Mouse (Mus musculus) ES-E14 (cell line): Measurements from ENCODE around the gene Bri3. TPM values are rescaled to one million over a fixed set of nuclear protein-coding genes. Genes with fewer than 3 reads are reported as not detected.

ENCODE experiments used
- DNase-seq: peaks from one replicate; pipeline ENCODE4 v3.0.0-alpha.2; 2013; ENCODE audit warnings: low read depth, low spot score
- H3K27ac ChIP-seq: 2 replicates; pipeline ENCODE4 v1.5.1; 2012; ENCODE audit warnings: low read depth, mild to moderate bottlenecking, low read length, moderate library complexity, mixed read lengths; ENCODE audit not compliant: poor library complexity, insufficient read depth, severe bottlenecking
- H3K36me3 ChIP-seq: 2 replicates; pipeline ENCODE4 v1.6.1; 2012; ENCODE audit warnings: mild to moderate bottlenecking, low read length, moderate library complexity, mixed read lengths; ENCODE audit not compliant: control insufficient read depth, poor library complexity, insufficient read depth, severe bottlenecking
- H3K4me1 ChIP-seq, 2 experiments: fragments of 150-350 bp in 1 of 2; sonication (generic) in 1 of 2; 2 replicates each; pipeline ENCODE4 v1.6.1; 2012; ENCODE audit warnings: low read length in 2 of 2, mild to moderate bottlenecking in 1 of 2, mixed read lengths in 1 of 2; ENCODE audit not compliant: control insufficient read depth in 2 of 2, insufficient read depth in 2 of 2, poor library complexity in 1 of 2
- H3K4me3 ChIP-seq, 2 experiments: fragments of 150-350 bp in 1 of 2; sonication (generic) in 1 of 2; 2 replicates each; pipeline ENCODE4 v1.5.1; 2012; ENCODE audit warnings: low read length in 2 of 2, low read depth in 1 of 2, mild to moderate bottlenecking in 1 of 2, mixed read lengths in 1 of 2; ENCODE audit not compliant: insufficient read depth in 1 of 2, poor library complexity in 1 of 2, severe bottlenecking in 1 of 2
- H3K9ac ChIP-seq: 2 replicates; pipeline ENCODE4 v1.6.1; 2012; ENCODE audit warnings: low read depth, mild to moderate bottlenecking, low read length, mixed read lengths; ENCODE audit not compliant: poor library complexity, insufficient read depth, severe bottlenecking
- H3K9me3 ChIP-seq: fragments of 150-350 bp; sonication (generic); 2 replicates; pipeline ENCODE4 v1.6.1; 2012; ENCODE audit warnings: low read depth, mild to moderate bottlenecking, low read length; ENCODE audit not compliant: control insufficient read depth, insufficient read depth
- CHD2 ChIP-seq: IDR thresholded peaks from 2 replicates; pipeline ENCODE4 v1.6.1; 2014; ENCODE audit warnings: mild to moderate bottlenecking, low read depth, low read length, inconsistent platforms
- HCFC1 ChIP-seq: IDR thresholded peaks from 2 replicates; pipeline ENCODE4 v1.6.1; 2012; ENCODE audit warnings: low read length, inconsistent platforms, borderline replicate concordance; ENCODE audit not compliant: insufficient read depth
- MAFK ChIP-seq: IDR thresholded peaks from 2 replicates; pipeline ENCODE4 v1.6.1; 2014; ENCODE audit warnings: mild to moderate bottlenecking, low read depth, low read length, inconsistent platforms; ENCODE audit not compliant: insufficient read depth
- ZC3H11A ChIP-seq: IDR thresholded peaks from 2 replicates; pipeline ENCODE4 v1.6.1; 2012; ENCODE audit warnings: low read depth, mild to moderate bottlenecking, inconsistent platforms, low read length, borderline replicate concordance
- ZNF384 ChIP-seq: IDR thresholded peaks from 2 replicates; pipeline ENCODE4 v1.6.1; 2012; ENCODE audit warnings: low read depth, low read length, inconsistent platforms
- in situ Hi-C, 2 experiments: fragments of 600-800 bp; cut with MboI; formaldehyde crosslinking; loops; one replicate each; pipeline ENCODE4 v1.15.1; 2025; ENCODE audit warnings: low sequenced_read_pairs in 2 of 2, inconsistent platforms in 1 of 2; ENCODE audit not compliant: unreplicated experiment in 2 of 2
- total RNA-seq: library from RNA; depleted of rRNA; stranded (reverse); fragments of 300-350 nt; gene quantifications from 2 replicates; pipeline ENCODE4 v1.2.3, GENCODE M21; 2012

The Bri3 gene
- total RNA-seq, 1 experiment, result 26.4 TPM

DNA sequence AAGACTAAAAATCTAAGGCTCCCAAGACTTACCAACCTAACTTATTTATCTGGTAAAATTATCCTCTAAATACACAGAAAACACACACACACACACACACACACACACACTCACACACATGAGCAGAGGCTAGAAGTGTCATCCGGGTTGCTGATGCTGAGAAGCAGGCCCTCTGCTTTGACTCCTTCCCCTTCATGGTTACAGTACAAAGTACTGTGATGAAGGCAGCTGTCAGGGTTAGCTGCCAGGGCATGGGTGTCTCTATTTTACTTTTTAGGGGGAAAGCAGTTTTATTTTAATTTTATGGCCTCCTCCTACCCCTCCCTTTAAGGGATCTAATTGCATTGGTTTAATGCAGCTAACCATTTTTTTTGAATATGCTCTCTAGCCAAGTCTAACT, 51.1 kb downstream of the Bri3 start:
- Histone ChIP-seq H3K9me3 (no peaks in the 10 kb centered on the region), H3K4me1 (no peaks in the 10 kb centered on the region), H3K36me3 (no peaks in the 10 kb centered on the region), H3K27ac (no peak overlapping the region), H3K9ac (no peak overlapping the region), H3K4me3 (no peak overlapping the region)
- TF ChIP-seq ZNF384 (no peak), CHD2 (no peak)
- in situ Hi-C loops, result no loop called here
- DNase-seq, result no peak

DNA sequence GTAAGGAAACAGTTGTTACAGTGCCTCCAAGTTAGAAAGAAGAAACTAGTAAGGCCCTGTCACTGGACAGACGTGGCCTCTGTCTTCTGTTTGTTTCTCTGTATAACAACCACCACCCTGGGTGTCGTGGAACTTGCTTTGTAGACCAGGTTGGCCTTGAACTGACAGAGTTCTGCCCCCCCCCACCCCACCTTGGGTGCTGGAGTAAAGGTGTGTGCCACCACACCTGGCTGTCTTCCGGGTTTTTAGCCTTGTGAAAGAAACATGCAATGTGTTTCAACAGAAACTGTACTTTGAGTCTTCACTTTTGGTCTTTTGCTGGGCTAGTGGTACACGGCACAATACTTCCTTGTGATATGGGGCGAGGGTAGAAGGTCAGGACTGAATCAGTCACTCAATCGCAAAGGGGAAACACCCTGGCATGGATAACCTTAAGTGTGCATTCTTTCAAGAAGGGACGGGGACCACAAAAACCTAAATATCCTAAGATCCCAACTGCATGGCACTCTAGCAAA, 51.9 kb downstream of the Bri3 start:
- in situ Hi-C loops, result no loop called here
- no peak for DNase-seq
- Histone ChIP-seq H3K27ac (no peak overlapping the region), H3K4me1 (no peaks in the 10 kb centered on the region), H3K9me3 (no peaks in the 10 kb centered on the region), H3K36me3 (no peaks in the 10 kb centered on the region), H3K9ac (no peak overlapping the region), H3K4me3 (no peak overlapping the region)
- no peak for TF ChIP-seq CHD2
- no peak for TF ChIP-seq HCFC1
- no peak for TF ChIP-seq MAFK
- no peak for TF ChIP-seq ZC3H11A

GRCm38 (mm10) chr5:144303071-144303470, 58.8 kb downstream of the Bri3 start:
- Histone ChIP-seq H3K36me3 (no peaks in the 10 kb centered on the region), H3K4me1 (no peaks in the 10 kb centered on the region), H3K9me3 (0 out of 2 replicates have a peak, but pooled peaks cover 2% of the 10 kb centered on the region), H3K4me3 (no peak overlapping the region), H3K9ac (no peak overlapping the region), H3K27ac (no peak overlapping the region)
- no peak for DNase-seq
- in situ Hi-C loops, result no loop called here
- TF ChIP-seq HCFC1, result no peak
- TF ChIP-seq ZNF384, result no peak
- no peak for TF ChIP-seq ZC3H11A
- no peak for TF ChIP-seq MAFK
- TF ChIP-seq CHD2, result no peak

GRCm38 (mm10) chr5:144308929-144309328, 64.7 kb downstream of the Bri3 start:
- H3K36me3 ChIP-seq, result no peaks in the 10 kb centered on the region
- no peak overlapping the region for H3K9ac ChIP-seq
- H3K4me1 ChIP-seq, result no peaks in the 10 kb centered on the region
- TF ChIP-seq CHD2, result no peak
- TF ChIP-seq MAFK, result no peak
- no peak for TF ChIP-seq ZNF384
- no peak for TF ChIP-seq HCFC1
- no peak for TF ChIP-seq ZC3H11A
- in situ Hi-C loops, result no loop called here
- no peak overlapping the region for H3K4me3 ChIP-seq
- DNase-seq, result no peak
- no peak overlapping the region for H3K27ac ChIP-seq
- H3K9me3 ChIP-seq, result 0 out of 2 replicates have a peak, but pooled peaks cover 2% of the 10 kb centered on the region

- TF ChIP-seq CHD2 (no peak), MAFK (no peak), ZNF384 (no peak), ZC3H11A (no peak), HCFC1 (no peak)
- DNase-seq, result no peak
- H3K9me3 ChIP-seq, result no peaks in the 10 kb centered on the region
- no peaks in the 10 kb centered on the region for H3K36me3 ChIP-seq
- H3K4me3 ChIP-seq, result no peak overlapping the region
- no peak overlapping the region for H3K27ac ChIP-seq
- H3K9ac ChIP-seq, result no peak overlapping the region
- 0 out of 4 replicates have a peak, but pooled peaks cover 0 to 2% of the 10 kb centered on the region in 2 experiments for H3K4me1 ChIP-seq
- in situ Hi-C loops, result no loop called here
Observed at GRCm38 (mm10) chr5:144312183-144312582, 67.9 kb downstream of the Bri3 start.
